Mouse (Mus musculus) liver, adult 2 months (tissue): ENCODE measurements at regions not wholly inside any gene's neighbourhood (a gene's known extent, or its start where the extent isn't known, plus 50 kb on each side); places are given as distances from the start of the nearest gene placed in this dataset.

Experiments
- CTCF ChIP-seq: fragments of 200-500 bp; IDR thresholded peaks from 2 replicates; pipeline ENCODE4 v1.5.1; 2011; ENCODE audit warnings: low read depth, low read length, control low read depth
- POLR2A ChIP-seq: fragments of 200-500 bp; IDR thresholded peaks from 2 replicates; pipeline ENCODE4 v1.6.1; 2011; ENCODE audit warnings: low read length, control low read depth; ENCODE audit not compliant: insufficient read depth; ENCODE audit errors: extremely low read depth

GRCm38 (mm10) chr1:100551293-100551692 lies 778.7 kb downstream of the Cntnap5b start:
- TF ChIP-seq POLR2A (no peak), CTCF (no peak)
